In the genomic region with DNA sequence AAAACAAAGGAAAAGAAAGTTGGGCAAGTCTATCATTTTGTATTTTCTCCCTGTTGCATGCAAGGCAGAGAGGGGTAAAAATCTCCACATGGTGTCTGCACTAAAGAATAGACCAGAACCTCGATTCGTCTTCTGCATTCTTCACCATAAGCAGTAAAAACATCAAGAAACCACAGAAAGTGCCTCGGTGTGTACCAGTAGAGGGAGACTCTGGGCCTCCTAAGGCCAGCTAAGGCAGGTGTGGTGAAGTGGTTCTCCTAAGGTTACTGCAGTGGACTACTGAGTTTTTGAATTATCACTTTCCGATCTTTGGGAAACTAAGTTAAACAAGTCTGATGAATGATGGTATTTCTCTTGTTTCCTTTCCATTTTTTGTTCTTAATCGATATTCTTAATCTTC, we compare ENCODE assay signal across 17 mouse cellular contexts.
A peak's percentile ranks its signal among the peaks of the same experiment; 100 is the strongest.
DNase-seq lines count a peak whose midpoint lies in the region; TF ChIP-seq lines count a peak whose summit lies in the region.
"Had no signal": no experiment of that assay in that cellular context is flagged by ENCODE, and none has a peak within 500 bp of the region (broad histone marks: within the 10 kb centered on the region; RNA-seq: fewer than 3 reads in every experiment).

No protein-coding gene starts in this region.

- DNase-seq in kidney, adult 2 months: no peak
- DNase-seq in kidney, postnatal 14 days: no peak
- peak; percentile 10 for DNase-seq in lung, postnatal 36 days
- no peak for DNase-seq in lung, postnatal 25 days (ENCODE audit: low spot score)
- peak; percentile 39 for DNase-seq in brain, adult 2 months (ENCODE audit: low read depth, low spot score)
- peak; percentile 42 for DNase-seq in naive thymus-derived CD4-positive, alpha-beta T cell, adult 2 months (ENCODE audit: low read depth)
- no peak for DNase-seq in testis, postnatal 14 days (ENCODE audit: low spot score)
- DNase-seq: cerebellum, adult 11 months; embryo, embryonic 11 days; heart, adult 18-20 months; kidney, adult 9 months; spleen, adult 18-20 months had no signal

- no peaks in the 10 kb centered on the region for H3K36me3 ChIP-seq in kidney, adult 2 months (ENCODE audit: control insufficient read depth, insufficient read depth, low read length)
- H3K36me3 ChIP-seq: limb, embryonic 12.5 days; lung, embryonic 15.5 days had no signal

- no peaks in the 10 kb centered on the region for H3K27me3 ChIP-seq in kidney, adult 2 months (replicated peaks; ENCODE audit: control insufficient read depth, insufficient read depth, low read length)
- H3K27me3 ChIP-seq: forebrain, embryonic 13.5 days; limb, embryonic 12.5 days; lung, embryonic 15.5 days had no signal

- no peak overlapping the region for H3K27ac ChIP-seq in kidney, adult 2 months (ENCODE audit: insufficient read depth, low read depth, low read length)
- H3K27ac ChIP-seq: forebrain, embryonic 13.5 days; hindbrain, embryonic 14.5 days; limb, embryonic 12.5 days; lung, embryonic 15.5 days had no signal

- TF ChIP-seq CTCF in kidney, adult 2 months (conservative IDR thresholded peaks at IDR 0.05; ENCODE audit: insufficient read depth, insufficient read length, low read depth, low read length): peak; percentile 44

- 66% methylated on average over 5 of the region's 5 CpGs for WGBS in kidney, adult 2 months

- no peak for TF ChIP-seq POLR2A in kidney, adult 2 months (IDR thresholded peaks at IDR 0.05; ENCODE audit: low read depth, low read length)

- H3K4me3 ChIP-seq in kidney, adult 2 months (ENCODE audit: insufficient read depth, low read depth, low read length): no peak overlapping the region
- H3K4me3 ChIP-seq: forebrain, embryonic 13.5 days; limb, embryonic 12.5 days; lung, embryonic 15.5 days; myocyte had no signal

- H3K4me1 ChIP-seq in kidney, adult 2 months (ENCODE audit: control insufficient read depth, insufficient read depth, low read length): no peaks in the 10 kb centered on the region
- H3K4me1 ChIP-seq: forebrain, embryonic 13.5 days; limb, embryonic 12.5 days; lung, embryonic 15.5 days had no signal

Comparison
In these comparisons a context has a peak if more than half of its experiments do, and no peak if none do; other contexts are left out.
1. DNase-seq: peak in lung, postnatal 36 days (single experiment), brain, adult 2 months (single experiment) and naive thymus-derived CD4-positive, alpha-beta T cell, adult 2 months (single experiment); none in kidney, adult 2 months (single experiment), kidney, postnatal 14 days (single experiment), lung, postnatal 25 days (single experiment) and testis, postnatal 14 days (single experiment).